Mouse (Mus musculus) forebrain, embryonic 13.5 days (tissue): ENCODE data around the gene Cbfa2t3. TPM values are rescaled to one million over a fixed set of nuclear protein-coding genes. Genes with fewer than 3 reads are reported as not detected.

Source experiments
- ATAC-seq: fragments of 200-750 bp; cut with Nextera tagmentation; 2 replicates; pipeline ENCODE4 v1.8.0; 2017
- H3K27ac ChIP-seq: fragments of 300-500 bp; sonication (generic); 2 replicates; pipeline ENCODE4 v1.5.1; 2015; ENCODE audit warnings: inconsistent platforms, mild to moderate bottlenecking, moderate library complexity
- H3K27me3 ChIP-seq: fragments of 300-500 bp; sonication (generic); 2 replicates; pipeline ENCODE4 v1.6.1; 2015; ENCODE audit warnings: mild to moderate bottlenecking, inconsistent platforms
- H3K36me3 ChIP-seq: fragments of 300-500 bp; sonication (generic); 2 replicates; pipeline ENCODE4 v1.6.1; 2015; ENCODE audit warnings: mild to moderate bottlenecking, inconsistent platforms; ENCODE audit not compliant: poor library complexity, severe bottlenecking
- H3K4me1 ChIP-seq: fragments of 300-500 bp; sonication (generic); 2 replicates; pipeline ENCODE4 v1.6.1; 2015; ENCODE audit warnings: inconsistent platforms
- H3K4me2 ChIP-seq: fragments of 300-500 bp; sonication (generic); 2 replicates; pipeline ENCODE4 v1.6.1; 2015; ENCODE audit warnings: inconsistent platforms, mild to moderate bottlenecking, moderate library complexity
- H3K4me3 ChIP-seq: fragments of 300-500 bp; sonication (generic); 2 replicates; pipeline ENCODE4 v1.5.1; 2015; ENCODE audit warnings: mild to moderate bottlenecking, inconsistent platforms
- H3K9ac ChIP-seq: fragments of 300-500 bp; sonication (generic); 2 replicates; pipeline ENCODE4 v1.6.1; 2015; ENCODE audit warnings: mild to moderate bottlenecking, inconsistent platforms
- H3K9me3 ChIP-seq: fragments of 300-500 bp; sonication (generic); replicated peaks from 2 replicates; pipeline ENCODE4 v1.6.1; 2016; ENCODE audit warnings: inconsistent platforms
- WGBS: fragments of 180-500 bp; shearing (Covaris S2); methylation state at CpG from one replicate; pipeline ENCODE4 v1.1.7; 2015; 5-methylcytosine and 5-hydroxymethylcytosine counted together
- polyA plus RNA-seq: library from polyadenylated mRNA; unstranded; fragments of >200 nt; fragmentation: Nextera tagmentation; extraction: Ambion mirVana; gene quantifications from 2 replicates; pipeline ENCODE4 v1.2.1, GENCODE M21; 2015

The Cbfa2t3 gene
- polyA plus RNA-seq, 1 experiment from 2014 or later, result 13.9 TPM

- H3K4me2 ChIP-seq, result peak overlapping the region; percentile 81
- H3K36me3 ChIP-seq, result no peaks in the 10 kb centered on the region
- no peaks in the 10 kb centered on the region for H3K9me3 ChIP-seq
- 0 out of 2 replicates have a peak overlapping the region, but pooled peaks have one; percentile 8 for H3K9ac ChIP-seq
- H3K27me3 ChIP-seq, result peaks cover 74% of the 10 kb centered on the region
- peaks cover 59% of the 10 kb centered on the region for H3K4me1 ChIP-seq
- H3K4me3 ChIP-seq, result 0 out of 2 replicates have a peak overlapping the region, but pooled peaks have one; percentile 73
- no peak for ATAC-seq
- H3K27ac ChIP-seq, result peak overlapping the region; percentile 94; the same call in 1 of the 2 replicates
- WGBS, result 30% methylated on average over 11 of the region's 11 CpGs
Observed at GRCm38 (mm10) chr8:122679325-122679920, 19.5 kb downstream of the Cbfa2t3 start.

GRCm38 (mm10) chr8:122678896-122679210, 20.1 kb downstream of the Cbfa2t3 start:
- 0% methylated on average over 14 of the region's 14 CpGs for WGBS
- H3K36me3 ChIP-seq, result no peaks in the 10 kb centered on the region
- peak overlapping the region; percentile 73 for H3K4me3 ChIP-seq
- peak overlapping the region; percentile 94 for H3K27ac ChIP-seq
- H3K4me1 ChIP-seq, result peaks cover 65% of the 10 kb centered on the region
- peak overlapping the region; percentile 84; the same call in 1 of the 2 replicates for H3K9ac ChIP-seq
- H3K4me2 ChIP-seq, result peak overlapping the region; percentile 81
- H3K9me3 ChIP-seq, result no peaks in the 10 kb centered on the region
- ATAC-seq, result no peak
- peaks cover 80% of the 10 kb centered on the region for H3K27me3 ChIP-seq

GRCm38 (mm10) chr8:122678061-122678895, 20.6 kb downstream of the Cbfa2t3 start:
- no peaks in the 10 kb centered on the region for H3K9me3 ChIP-seq

GRCm38 (mm10) chr8:122677481-122678021, 21.4 kb downstream of the Cbfa2t3 start:
- peak overlapping the region; percentile 94 for H3K27ac ChIP-seq
- peak overlapping the region; percentile 81 for H3K4me2 ChIP-seq
- no peaks in the 10 kb centered on the region for H3K36me3 ChIP-seq
- H3K9ac ChIP-seq, result peak overlapping the region; percentile 84
- H3K9me3 ChIP-seq, result no peaks in the 10 kb centered on the region
- peaks cover 72% of the 10 kb centered on the region for H3K4me1 ChIP-seq
- peaks cover 89% of the 10 kb centered on the region for H3K27me3 ChIP-seq
- WGBS, result under 1% methylated on average over 27 of the region's 35 CpGs
- H3K4me3 ChIP-seq, result peak overlapping the region; percentile 73
- peak; percentile 26 for ATAC-seq

More at GRCm38 (mm10) chr8:122678061-122678895, 20.6 kb downstream of the Cbfa2t3 start:
- no peaks in the 10 kb centered on the region for H3K36me3 ChIP-seq
- ATAC-seq, result peak; percentile 87
- H3K4me2 ChIP-seq, result peak overlapping the region; percentile 81
- H3K27ac ChIP-seq, result peak overlapping the region; percentile 94
- H3K9ac ChIP-seq, result peak overlapping the region; percentile 84
- H3K4me1 ChIP-seq, result peaks cover 70% of the 10 kb centered on the region
- WGBS, result under 1% methylated on average over 77 of the region's 127 CpGs
- peaks cover 86% of the 10 kb centered on the region for H3K27me3 ChIP-seq
- peak overlapping the region; percentile 73 for H3K4me3 ChIP-seq

DNA sequence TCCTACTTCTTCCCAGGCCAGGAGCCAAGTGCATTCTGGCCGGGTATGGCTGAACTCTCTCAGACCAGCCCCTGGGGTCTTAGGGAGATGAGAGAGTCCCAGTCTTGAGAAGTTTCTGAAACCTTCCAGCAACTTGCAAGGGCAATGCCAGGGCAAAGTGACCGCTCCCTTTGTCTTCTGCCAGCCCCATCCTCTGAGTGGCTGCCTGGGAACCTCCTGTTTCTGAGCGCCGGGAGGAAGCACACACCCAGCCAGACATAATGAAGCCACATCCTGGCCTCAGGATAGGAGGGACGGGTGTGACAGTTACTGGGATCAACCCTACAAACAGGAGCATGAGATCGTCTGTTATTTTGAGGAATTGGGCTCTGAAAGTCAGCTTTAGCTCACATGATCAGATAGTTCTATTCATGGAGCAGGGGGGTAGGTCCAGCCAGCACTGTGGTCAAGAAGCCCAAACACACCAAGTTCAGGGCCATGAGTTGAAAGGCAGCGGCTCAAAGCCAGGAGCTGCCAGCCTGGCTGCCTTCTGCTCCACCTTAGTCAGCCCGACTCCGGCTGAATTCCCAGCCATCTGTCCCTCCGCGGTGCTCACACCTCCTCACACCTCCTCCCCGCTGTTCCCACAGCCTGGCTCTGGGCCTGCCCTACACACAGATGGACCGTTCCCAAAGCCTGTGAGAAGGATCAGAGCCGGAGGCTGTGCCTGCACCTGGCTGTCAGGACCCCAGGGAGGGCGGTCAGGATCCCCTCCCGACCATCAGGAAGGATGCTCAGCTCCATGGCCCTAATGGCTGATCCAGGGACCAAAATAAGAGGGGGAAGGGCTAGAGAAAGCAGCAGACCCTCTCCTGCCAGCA, 22.1 kb downstream of the Cbfa2t3 start:
- WGBS, result 17% methylated on average over 16 of the region's 16 CpGs
- peaks cover 89% of the 10 kb centered on the region for H3K27me3 ChIP-seq

GRCm38 (mm10) chr8:122675596-122676420, 23.1 kb downstream of the Cbfa2t3 start:
- no peak for ATAC-seq
- H3K4me3 ChIP-seq, result peak overlapping the region; percentile 73
- peak overlapping the region; percentile 81 for H3K4me2 ChIP-seq
- peaks cover 92% of the 10 kb centered on the region for H3K27me3 ChIP-seq
- 69% methylated on average over 17 of the region's 17 CpGs for WGBS
- H3K27ac ChIP-seq, result peak overlapping the region; percentile 94
- H3K36me3 ChIP-seq, result no peaks in the 10 kb centered on the region
- H3K9me3 ChIP-seq, result no peaks in the 10 kb centered on the region
- H3K9ac ChIP-seq, result peak overlapping the region; percentile 84
- H3K4me1 ChIP-seq, result peaks cover 88% of the 10 kb centered on the region

More for the DNA sequence above, 22.1 kb downstream of the Cbfa2t3 start:
- H3K9ac ChIP-seq, result peak overlapping the region; percentile 84
- H3K4me2 ChIP-seq, result peak overlapping the region; percentile 81
- H3K4me3 ChIP-seq, result peak overlapping the region; percentile 73
- peak; percentile 54 for ATAC-seq
- peak overlapping the region; percentile 94 for H3K27ac ChIP-seq
- no peaks in the 10 kb centered on the region for H3K9me3 ChIP-seq
- H3K4me1 ChIP-seq, result peaks cover 79% of the 10 kb centered on the region
- no peaks in the 10 kb centered on the region for H3K36me3 ChIP-seq

- Histone ChIP-seq H3K36me3 (no peaks in the 10 kb centered on the region), H3K9me3 (no peaks in the 10 kb centered on the region), H3K4me1 (peaks cover 88% of the 10 kb centered on the region), H3K4me2 (peak overlapping the region; percentile 81), H3K27ac (no peak overlapping the region), H3K4me3 (peak overlapping the region; percentile 9; the same call in 1 of the 2 replicates), H3K9ac (0 out of 2 replicates have a peak overlapping the region, but pooled peaks have one; percentile 84), H3K27me3 (peaks cover 92% of the 10 kb centered on the region)
- no peak for ATAC-seq
- 45% methylated on average over 7 of the region's 7 CpGs for WGBS
Observed at GRCm38 (mm10) chr8:122674999-122675398, 23.9 kb downstream of the Cbfa2t3 start.

DNA sequence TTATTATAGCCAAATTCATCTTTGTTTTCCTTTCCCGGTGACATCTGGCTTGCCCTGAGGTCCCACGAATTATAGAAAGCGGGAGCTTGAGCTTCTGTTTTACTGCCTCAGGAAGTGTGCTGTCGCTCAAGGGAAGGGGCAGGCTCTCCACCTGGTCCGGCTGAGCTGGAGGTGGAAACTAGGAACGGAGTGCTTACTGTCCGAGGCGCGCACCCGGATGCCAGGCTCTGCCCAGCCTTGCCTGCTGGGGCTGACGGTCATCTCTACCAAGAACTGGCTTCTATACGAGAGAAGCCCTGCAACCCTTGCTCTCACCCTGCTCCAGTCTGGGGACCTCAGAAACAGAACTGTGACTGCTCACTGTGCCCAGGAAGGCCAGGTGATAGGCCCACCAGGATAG, 24.9 kb downstream of the Cbfa2t3 start:
- peaks cover 85% of the 10 kb centered on the region for H3K4me1 ChIP-seq
- peak overlapping the region; percentile 21; the same call in 1 of the 2 replicates for H3K9ac ChIP-seq
- no peak overlapping the region for H3K27ac ChIP-seq
- H3K27me3 ChIP-seq, result peaks cover 93% of the 10 kb centered on the region
- no peak overlapping the region; the same call in 1 of the 2 replicates for H3K4me2 ChIP-seq
- H3K36me3 ChIP-seq, result no peaks in the 10 kb centered on the region
- H3K9me3 ChIP-seq, result no peaks in the 10 kb centered on the region
- H3K4me3 ChIP-seq, result no peak overlapping the region
- 84% methylated on average over 12 of the region's 12 CpGs for WGBS
- no peak for ATAC-seq

- Histone ChIP-seq H3K36me3 (no peaks in the 10 kb centered on the region), H3K9me3 (no peaks in the 10 kb centered on the region), H3K27me3 (peaks cover 76% of the 10 kb centered on the region), H3K4me1 (peaks cover 83% of the 10 kb centered on the region), H3K27ac (no peak overlapping the region), H3K4me2 (no peak overlapping the region), H3K9ac (no peak overlapping the region), H3K4me3 (no peak overlapping the region)
- 80% methylated on average over 6 of the region's 6 CpGs for WGBS
- ATAC-seq, result no peak
Observed at GRCm38 (mm10) chr8:122671894-122672293, 27.0 kb downstream of the Cbfa2t3 start.

- WGBS, result 51% methylated on average over 3 of the region's 3 CpGs
- Histone ChIP-seq H3K9me3 (no peaks in the 10 kb centered on the region), H3K27me3 (peaks cover 65% of the 10 kb centered on the region), H3K4me2 (peak overlapping the region; percentile 25; the same call in 1 of the 2 replicates), H3K36me3 (no peaks in the 10 kb centered on the region), H3K9ac (peak overlapping the region; percentile 43), H3K27ac (no peak overlapping the region), H3K4me1 (peaks cover 83% of the 10 kb centered on the region), H3K4me3 (no peak overlapping the region)
- ATAC-seq, result no peak
Observed at GRCm38 (mm10) chr8:122670718-122671117, 28.2 kb downstream of the Cbfa2t3 start.
